Mouse (Mus musculus) heart, postnatal 0 days (tissue): ENCODE measurements around the gene Cmtm4. TPM values are rescaled to one million over a fixed set of nuclear protein-coding genes. Genes with fewer than 3 reads are reported as not detected.
"Not testable (repeated sequence)": the region's sequence is repeated elsewhere in the genome, so short reads cannot be mapped to it uniquely, and the experiment has no call there.

Experiments used
- ATAC-seq: fragments of 200-750 bp; cut with Nextera tagmentation; 2 replicates; pipeline ENCODE4 v1.8.0; 2017; ENCODE audit warnings: low read depth, moderate number of reproducible peaks, moderate library complexity; ENCODE audit not compliant: insufficient read depth
- DNase-seq: peaks from one replicate; pipeline ENCODE4 v3.0.0-alpha.2; 2016; ENCODE audit warnings: low spot score
- H3K27ac ChIP-seq: fragments of 300-500 bp; sonication (generic); 2 replicates; pipeline ENCODE4 v1.5.1; 2014; ENCODE audit warnings: low read depth, mild to moderate bottlenecking
- H3K27me3 ChIP-seq: fragments of 300-500 bp; sonication (generic); 2 replicates; pipeline ENCODE4 v1.6.1; 2014; ENCODE audit warnings: low read length, mixed read lengths; ENCODE audit not compliant: control insufficient read depth, insufficient read depth
- H3K36me3 ChIP-seq: fragments of 300-500 bp; sonication (generic); replicated peaks from 2 replicates; pipeline ENCODE4 v1.6.1; 2014; ENCODE audit warnings: low read length, mixed read lengths; ENCODE audit not compliant: control insufficient read depth, insufficient read depth
- H3K4me1 ChIP-seq: fragments of 300-500 bp; sonication (generic); 2 replicates; pipeline ENCODE4 v1.6.1; 2014; ENCODE audit warnings: antibody characterized with exemption; ENCODE audit not compliant: control insufficient read depth, insufficient read depth
- H3K4me2 ChIP-seq: fragments of 300-500 bp; sonication (generic); 2 replicates; pipeline ENCODE4 v1.6.1; 2014; ENCODE audit warnings: low read depth, mild to moderate bottlenecking, low read length, moderate library complexity
- H3K4me3 ChIP-seq: fragments of 300-500 bp; sonication (generic); 2 replicates; pipeline ENCODE4 v1.5.1; 2014; ENCODE audit warnings: low read depth, low read length
- H3K9ac ChIP-seq: fragments of 300-500 bp; sonication (generic); replicated peaks from 2 replicates; pipeline ENCODE4 v1.6.1; 2014; ENCODE audit warnings: low read depth, low read length, mixed read lengths
- H3K9me3 ChIP-seq: fragments of 300-500 bp; sonication (generic); replicated peaks from 2 replicates; pipeline ENCODE4 v1.6.1; 2016; ENCODE audit warnings: low read length; ENCODE audit not compliant: control insufficient read depth
- CTCF ChIP-seq: IDR thresholded peaks from 2 replicates; pipeline ENCODE4 v1.5.1; 2016; ENCODE audit warnings: antibody characterized with exemption, control low read depth, low read depth
- EP300 ChIP-seq: IDR thresholded peaks from 2 replicates; pipeline ENCODE4 v1.6.1; 2016; ENCODE audit warnings: antibody characterized with exemption, low read depth
- WGBS: fragments of 180-500 bp; shearing (Covaris S2); extraction: QIAGEN DNeasy Blood & Tissue Kit; methylation state at CpG from one replicate; pipeline ENCODE4 v1.1.7; 2014; 5-methylcytosine and 5-hydroxymethylcytosine counted together
- polyA plus RNA-seq: library from polyadenylated mRNA; unstranded; fragments of >200 nt; fragmentation: Nextera tagmentation; extraction: Ambion mirVana; gene quantifications from 2 replicates; pipeline ENCODE4 v1.2.1, GENCODE M21; 2015
- total RNA-seq: library from RNA; depleted of rRNA; stranded (reverse); fragments of >200 nt; gene quantifications from 2 replicates; pipeline ENCODE4 v1.2.3, GENCODE M21; 2014; ENCODE audit warnings: low replicate concordance

Cmtm4 gene
- total and polyA plus RNA-seq, 2 experiments from 2014 or later, result 1.2 to 10.2 TPM

- no peaks in the 10 kb centered on the region for H3K36me3 ChIP-seq
- peak; percentile 36 for DNase-seq
- H3K4me1 ChIP-seq, result no peaks in the 10 kb centered on the region
- H3K4me2 ChIP-seq, result no peak overlapping the region
- H3K9ac ChIP-seq, result no peak overlapping the region
- WGBS, result 36% methylated on average over 4 of the region's 4 CpGs
- H3K4me3 ChIP-seq, result no peak overlapping the region
- TF ChIP-seq CTCF (peak; percentile 49), EP300 (no peak)
- no peaks in the 10 kb centered on the region for H3K9me3 ChIP-seq
- ATAC-seq, result no peak
- H3K27me3 ChIP-seq, result no peaks in the 10 kb centered on the region
- no peak overlapping the region for H3K27ac ChIP-seq
Measured at GRCm38 (mm10) chr8:104313311-104313710, 82.3 kb downstream of the Cmtm4 start.

GRCm38 (mm10) chr8:104312023-104312422 lies 83.6 kb downstream of the Cmtm4 start:
- DNase-seq, ATAC-seq, H3K4me2 ChIP-seq, H3K9me3 ChIP-seq, H3K36me3 ChIP-seq, H3K27me3 ChIP-seq, H3K4me3 ChIP-seq, H3K9ac ChIP-seq, H3K4me1 ChIP-seq, H3K27ac ChIP-seq: not testable (repeated sequence)
- 85% methylated on average over 3 of the region's 3 CpGs for WGBS

- 80% methylated on average over 34 of the region's 36 CpGs for whole genome bisulfite sequencing
- H3K4me1 ChIP-seq, DNase-seq, H3K27ac ChIP-seq, H3K4me3 ChIP-seq, H3K36me3 ChIP-seq, H3K4me2 ChIP-seq, H3K9ac ChIP-seq, H3K9me3 ChIP-seq, H3K27me3 ChIP-seq: not testable (repeated sequence)
- peak; percentile 71; the same call in 1 of the 2 replicates for ATAC-seq
Measured at GRCm38 (mm10) chr8:104309441-104310155, 86.0 kb downstream of the Cmtm4 start, which contains the start of the genes Gm45711 and Cmtm1. Gene Gm45711 (minus strand): TSS chr8:104310081. Gene Cmtm1 (minus strand): TSS chr8:104310145.

- DNase-seq, H3K27me3 ChIP-seq, H3K27ac ChIP-seq, H3K9me3 ChIP-seq, H3K4me1 ChIP-seq, ATAC-seq, H3K4me3 ChIP-seq, H3K4me2 ChIP-seq, H3K36me3 ChIP-seq, H3K9ac ChIP-seq: not testable (repeated sequence)
- 45% methylated on average over 6 of the region's 6 CpGs for WGBS
Measured at GRCm38 (mm10) chr8:104308341-104308740, 87.3 kb downstream of the Cmtm4 start.

GRCm38 (mm10) chr8:104304962-104305361 lies 90.6 kb downstream of the Cmtm4 start:
- Histone ChIP-seq H3K4me1 (no peaks in the 10 kb centered on the region), H3K36me3 (no peaks in the 10 kb centered on the region), H3K4me2 (no peak overlapping the region), H3K9me3 (no peaks in the 10 kb centered on the region), H3K27ac (no peak overlapping the region), H3K4me3 (no peak overlapping the region), H3K27me3 (no peaks in the 10 kb centered on the region), H3K9ac (no peak overlapping the region)
- ATAC-seq, result no peak
- 76% methylated on average over 11 of the region's 11 CpGs for WGBS
- TF ChIP-seq CTCF, result no peak
- TF ChIP-seq EP300, result no peak
- DNase-seq, result no peak

GRCm38 (mm10) chr8:104302536-104302935 lies 93.1 kb downstream of the Cmtm4 start:
- not testable (repeated sequence) for H3K4me3 ChIP-seq, H3K4me1 ChIP-seq, H3K9me3 ChIP-seq, DNase-seq, H3K36me3 ChIP-seq, H3K4me2 ChIP-seq, H3K27ac ChIP-seq, H3K27me3 ChIP-seq, ATAC-seq, H3K9ac ChIP-seq
- 81% methylated on average over 4 of the region's 4 CpGs for WGBS

- H3K9me3 ChIP-seq, DNase-seq, H3K4me2 ChIP-seq, H3K4me1 ChIP-seq, H3K27ac ChIP-seq, H3K27me3 ChIP-seq, H3K36me3 ChIP-seq, H3K9ac ChIP-seq, H3K4me3 ChIP-seq: not testable (repeated sequence)
- 26% methylated on average over 3 of the region's 3 CpGs for WGBS
- ATAC-seq, result peak; percentile 49; the same call in 1 of the 2 replicates
Measured at GRCm38 (mm10) chr8:104301577-104301976, 94.0 kb downstream of the Cmtm4 start.
